Mouse (Mus musculus) small intestine, adult 2 months (tissue): ENCODE measurements at regions not wholly inside any gene's neighbourhood (a gene's known extent, or its start where the extent isn't known, plus 50 kb on each side); places are given as distances from the start of the nearest gene placed in this dataset.

ENCODE experiments used
- CTCF ChIP-seq: fragments of 200-500 bp; IDR thresholded peaks from 2 replicates; pipeline ENCODE4 v1.5.1; 2012; ENCODE audit warnings: low read depth, mild to moderate bottlenecking, control low read depth, inconsistent platforms, low read length, moderate library complexity, mixed read lengths; ENCODE audit not compliant: insufficient replicate concordance, insufficient read length; ENCODE audit errors: extremely low read depth
- POLR2A ChIP-seq: fragments of 200-500 bp; IDR thresholded peaks from 2 replicates; pipeline ENCODE4 v1.6.1; 2012; ENCODE audit warnings: low read depth, mild to moderate bottlenecking, control low read depth, inconsistent platforms, low read length, moderate library complexity

- TF ChIP-seq POLR2A (no peak), CTCF (no peak)
These were observed 129.3 kb upstream of the Onecut1 start for GRCm38 (mm10) chr9:74732451-74732850.
